Mouse (Mus musculus): ENCODE results near the gene Olfr161. TPM values are rescaled to one million over a fixed set of nuclear protein-coding genes. Genes with fewer than 3 reads are reported as not detected.

The Olfr161 gene
- not detected in 2 replicates for polyA plus RNA-seq (2012)

GRCm38 (mm10) chr16:3590691-3591090, at the start of gene Olfr161:
Olfr161 (plus strand) TSS chr16:3591042.
- no peak for TF ChIP-seq GATA1 (IDR thresholded peaks at IDR 0.05; ENCODE audit: low read length)

GRCm38 (mm10) chr16:3563553-3563952, 27.3 kb upstream of the Olfr161 start:
- no peak for TF ChIP-seq GATA1 (IDR thresholded peaks at IDR 0.05; ENCODE audit: low read length)

Other genes starting within 250 kb of the Olfr161 start
- not detected in 2 replicates for gene Mefv, start 127.1 kb downstream of the Olfr161 start, polyA plus RNA-seq (2012)
- gene Zfp263, start 153.1 kb downstream of the Olfr161 start, polyA plus RNA-seq (2012): 13.5 and 17.1 TPM in 2 replicates
- gene Olfr15, start 239.8 kb downstream of the Olfr161 start, polyA plus RNA-seq (2012): not detected in 2 replicates

All from G1E-ER4 (cell line).